Mouse (Mus musculus) cortical plate, adult 2 months (tissue): ENCODE results near the gene Nabp1. TPM values are rescaled to one million over a fixed set of nuclear protein-coding genes. Genes with fewer than 3 reads are reported as not detected.

Source experiments
- H3K27ac ChIP-seq: fragments of 200-500 bp; 2 replicates; pipeline ENCODE4 v1.5.1; 2012; ENCODE audit warnings: low read length, control low read depth, inconsistent platforms; ENCODE audit not compliant: insufficient read depth
- H3K4me1 ChIP-seq: fragments of 200-500 bp; 2 replicates; pipeline ENCODE4 v1.6.1; 2011; ENCODE audit warnings: low read length; ENCODE audit not compliant: control insufficient read depth, insufficient read depth
- H3K4me3 ChIP-seq: fragments of 200-500 bp; 2 replicates; pipeline ENCODE4 v1.5.1; 2011; ENCODE audit warnings: mild to moderate bottlenecking, low read length, control low read depth; ENCODE audit not compliant: insufficient read depth
- CTCF ChIP-seq: fragments of 200-500 bp; IDR thresholded peaks from 2 replicates; pipeline ENCODE4 v1.5.1; 2011; ENCODE audit warnings: mild to moderate bottlenecking, control low read depth, low read length; ENCODE audit not compliant: insufficient read depth; ENCODE audit errors: extremely low read depth
- POLR2A ChIP-seq: fragments of 200-500 bp; IDR thresholded peaks from 2 replicates; pipeline ENCODE4 v1.6.1; 2011; ENCODE audit warnings: mild to moderate bottlenecking, low read length, control low read depth; ENCODE audit not compliant: insufficient read depth; ENCODE audit errors: extremely low read depth
- polyA plus RNA-seq: library from polyadenylated mRNA; depleted of rRNA; stranded (reverse); fragments of >200 nt; gene quantifications from 2 replicates; pipeline ENCODE4 v1.2.3, GENCODE M21; 2012; rRNA removed

Nabp1 gene
- polyA plus RNA-seq, 1 experiment = 9.8 TPM

DNA sequence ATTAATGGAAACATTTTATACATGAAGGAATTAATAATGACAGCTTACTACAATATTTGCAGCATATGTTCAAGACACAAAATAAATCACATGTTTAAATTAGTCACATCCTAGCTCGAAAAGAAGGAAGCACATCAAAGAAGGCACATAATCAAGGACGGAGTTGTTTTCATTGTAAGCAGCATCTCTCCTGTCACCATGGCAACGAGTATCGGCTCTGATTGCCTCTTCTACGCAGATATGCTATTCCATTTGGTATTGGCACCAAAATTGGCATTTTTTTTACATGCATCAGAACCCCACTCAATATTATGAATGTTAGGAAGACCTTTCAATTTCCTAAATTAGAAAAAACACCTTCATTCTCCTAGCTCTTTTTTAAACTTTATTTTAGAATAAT is 59.5 kb downstream of the Nabp1 start:
- H3K4me1 ChIP-seq = no peaks in the 10 kb centered on the region
- no peak overlapping the region for H3K27ac ChIP-seq
- H3K4me3 ChIP-seq = no peak overlapping the region
- no peak for TF ChIP-seq CTCF
- no peak for TF ChIP-seq POLR2A

Other genes starting within 250 kb of the Nabp1 start
- gene Cavin2, start 189.3 kb downstream of the Nabp1 start, polyA plus RNA-seq = 9.3 and 10.5 TPM in 2 replicates